Mouse (Mus musculus) embryonic fibroblast, embryonic 13.5 days (primary cell): Measurements from ENCODE around the gene Gm21988. TPM values are rescaled to one million over a fixed set of nuclear protein-coding genes. Genes with fewer than 3 reads are reported as not detected.

Experiments
- H3K27ac ChIP-seq: 2 replicates; pipeline ENCODE4 v1.5.1; 2012; ENCODE audit warnings: low read length, control low read depth, inconsistent platforms; ENCODE audit not compliant: insufficient read depth
- H3K4me1 ChIP-seq: 2 replicates; pipeline ENCODE4 v1.6.1; 2011; ENCODE audit warnings: low read length; ENCODE audit not compliant: control insufficient read depth, insufficient read depth
- H3K4me3 ChIP-seq: 2 replicates; pipeline ENCODE4 v1.5.1; 2011; ENCODE audit warnings: mild to moderate bottlenecking, control low read depth, low read length; ENCODE audit not compliant: insufficient read depth
- CTCF ChIP-seq: IDR thresholded peaks from 2 replicates; pipeline ENCODE4 v1.5.1; 2011; ENCODE audit warnings: mild to moderate bottlenecking, control low read depth, low read length, moderate library complexity, borderline replicate concordance; ENCODE audit not compliant: insufficient read depth
- POLR2A ChIP-seq: IDR thresholded peaks from 2 replicates; pipeline ENCODE4 v1.6.1; 2011; ENCODE audit warnings: low read depth, mild to moderate bottlenecking, control low read depth, low read length, moderate library complexity
- polyA plus RNA-seq: library from polyadenylated mRNA; stranded (reverse); fragments of >200 nt; gene quantifications from 2 replicates; pipeline ENCODE4 v1.2.4, GENCODE M21; 2011; ENCODE audit warnings: low read depth; ENCODE audit not compliant: missing spikeins, insufficient read length

The Gm21988 gene
- polyA plus RNA-seq = 2.3 and 4.5 TPM in 2 replicates

GRCm38 (mm10) chr11:70239541-70240279 lies at the start of gene Gm21988, which contains the start of gene Rnasek:
Gene Gm21988, minus strand, starts transcription at chr11:70239830.
Gene Rnasek, minus strand, starts transcription at chr11:70239842.
- H3K4me1 ChIP-seq = peaks cover 4% of the 10 kb centered on the region; the same call in 1 of the 2 replicates
- H3K4me3 ChIP-seq = peak within 1 kb of the TSS; percentile 88
- peak within 1 kb of the TSS; percentile 77 for H3K27ac ChIP-seq
- TF ChIP-seq POLR2A (peak; percentile 95), CTCF (no peak)

DNA sequence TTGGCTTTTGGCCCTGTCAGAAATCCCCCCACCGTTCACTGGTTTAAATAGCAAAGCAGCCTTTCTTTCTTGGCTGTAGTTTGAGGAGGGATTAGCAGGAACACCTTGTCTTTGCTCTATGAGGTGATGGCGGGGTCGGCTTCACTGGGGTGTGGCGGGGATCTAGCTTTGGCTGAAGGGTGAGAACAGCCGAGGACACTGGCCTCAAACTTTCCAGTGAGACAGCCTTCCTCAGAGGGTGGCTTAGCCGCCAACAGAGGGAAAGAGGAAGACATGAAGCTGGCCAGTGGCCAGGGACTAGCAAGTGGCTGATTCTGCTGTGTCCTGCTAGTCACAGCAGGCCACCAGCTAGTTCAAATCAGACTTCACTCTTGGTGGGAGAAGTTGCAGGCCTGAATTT lies 49.6 kb upstream of the Gm21988 start:
- Histone ChIP-seq H3K4me3 (no peak overlapping the region), H3K4me1 (no peaks in the 10 kb centered on the region), H3K27ac (no peak overlapping the region)
- TF ChIP-seq POLR2A (no peak), CTCF (no peak)

GRCm38 (mm10) chr11:70288102-70288501 lies 48.5 kb upstream of the Gm21988 start:
- Histone ChIP-seq H3K4me1 (no peaks in the 10 kb centered on the region), H3K4me3 (no peak overlapping the region), H3K27ac (no peak overlapping the region)
- no peak for TF ChIP-seq CTCF
- no peak for TF ChIP-seq POLR2A

DNA sequence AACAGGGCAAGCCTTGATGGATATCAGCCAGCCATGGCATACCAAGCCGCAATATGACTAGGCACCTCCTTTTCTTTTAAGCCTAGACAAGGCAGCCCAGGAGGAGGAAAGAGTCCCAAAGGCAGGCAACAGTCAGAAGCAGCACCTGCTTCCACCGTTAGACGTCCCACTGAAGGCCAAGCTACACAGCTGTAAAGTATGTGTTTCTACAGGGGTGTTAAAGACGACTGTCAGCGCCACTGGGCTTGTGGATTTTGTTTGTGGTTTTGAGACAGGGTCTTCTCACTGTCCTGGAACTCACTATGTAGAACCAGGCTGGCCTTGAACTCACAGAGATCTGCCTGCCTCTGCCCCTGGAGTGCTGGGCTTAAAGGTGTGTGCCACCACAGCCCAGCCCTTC lies 46.1 kb upstream of the Gm21988 start:
- TF ChIP-seq POLR2A (no peak), CTCF (no peak)

GRCm38 (mm10) chr11:70284757-70285156 lies 45.1 kb upstream of the Gm21988 start:
- Histone ChIP-seq H3K4me1 (no peaks in the 10 kb centered on the region), H3K4me3 (no peak overlapping the region), H3K27ac (no peak overlapping the region)
- TF ChIP-seq POLR2A (no peak), CTCF (no peak)

More for the DNA sequence above, 46.1 kb upstream of the Gm21988 start:
- Histone ChIP-seq H3K4me1 (no peaks in the 10 kb centered on the region), H3K27ac (no peak overlapping the region), H3K4me3 (no peak overlapping the region)

- no peak overlapping the region for H3K27ac ChIP-seq
- no peak for TF ChIP-seq POLR2A
- no peaks in the 10 kb centered on the region for H3K4me1 ChIP-seq
- no peak overlapping the region for H3K4me3 ChIP-seq
These were observed 44.0 kb upstream of the Gm21988 start for GRCm38 (mm10) chr11:70283666-70284065.

GRCm38 (mm10) chr11:70280441-70280840 lies 40.8 kb upstream of the Gm21988 start:
- no peak for TF ChIP-seq POLR2A
- TF ChIP-seq CTCF = no peak
- no peak overlapping the region for H3K4me3 ChIP-seq
- H3K27ac ChIP-seq = no peak overlapping the region
- no peaks in the 10 kb centered on the region for H3K4me1 ChIP-seq

- TF ChIP-seq POLR2A = no peak
- no peak for TF ChIP-seq CTCF
These were observed 39.3 kb upstream of the Gm21988 start for GRCm38 (mm10) chr11:70278961-70279360.

GRCm38 (mm10) chr11:70271641-70272040 lies 32.0 kb upstream of the Gm21988 start:
- no peak for TF ChIP-seq CTCF
- no peak for TF ChIP-seq POLR2A
- Histone ChIP-seq H3K4me1 (no peaks in the 10 kb centered on the region), H3K27ac (no peak overlapping the region), H3K4me3 (no peak overlapping the region)

More at GRCm38 (mm10) chr11:70278961-70279360, 39.3 kb upstream of the Gm21988 start:
- no peak overlapping the region for H3K4me3 ChIP-seq
- H3K27ac ChIP-seq = no peak overlapping the region
- H3K4me1 ChIP-seq = no peaks in the 10 kb centered on the region

- no peak overlapping the region for H3K27ac ChIP-seq
- H3K4me1 ChIP-seq = no peaks in the 10 kb centered on the region
- TF ChIP-seq CTCF (no peak), POLR2A (no peak)
- H3K4me3 ChIP-seq = no peak overlapping the region
These were observed 26.8 kb upstream of the Gm21988 start for GRCm38 (mm10) chr11:70266405-70266804.
